Mouse (Mus musculus): ENCODE data around the gene Msn.

GRCm38 (mm10) chrX:96206872-96207271 lies 111.0 kb downstream of the Msn start:
- TF ChIP-seq CTCF (IDR thresholded peaks at IDR 0.05; ENCODE audit: extremely low read depth, insufficient read length, insufficient replicate concordance, low read depth, low read length) (no peak), POLR2A (IDR thresholded peaks at IDR 0.05; ENCODE audit: low read depth, low read length) (no peak)

Data from small intestine, adult 2 months (tissue).